Mouse (Mus musculus) small intestine, adult 2 months (tissue): ENCODE measurements around the gene Adam15. TPM values are rescaled to one million over a fixed set of nuclear protein-coding genes. Genes with fewer than 3 reads are reported as not detected.

Source experiments
- H3K27ac ChIP-seq: fragments of 200-500 bp; 2 replicates; pipeline ENCODE4 v1.5.1; 2012; ENCODE audit warnings: low read depth, low read length, control low read depth, inconsistent platforms; ENCODE audit not compliant: insufficient read depth
- H3K27me3 ChIP-seq: fragments of 200-500 bp; 2 replicates; pipeline ENCODE4 v1.6.1; 2012; ENCODE audit warnings: mild to moderate bottlenecking, moderate library complexity, low read length, inconsistent platforms; ENCODE audit not compliant: control insufficient read depth, insufficient read depth
- H3K36me3 ChIP-seq: fragments of 200-500 bp; 2 replicates; pipeline ENCODE4 v1.6.1; 2012; ENCODE audit warnings: mild to moderate bottlenecking, low read length, control low read depth, inconsistent platforms; ENCODE audit not compliant: control insufficient read depth, insufficient read depth
- H3K4me1 ChIP-seq: fragments of 200-500 bp; 2 replicates; pipeline ENCODE4 v1.6.1; 2012; ENCODE audit warnings: low read length, inconsistent platforms, mixed read lengths; ENCODE audit not compliant: control insufficient read depth, insufficient read depth, insufficient read length
- H3K4me3 ChIP-seq: fragments of 200-500 bp; 2 replicates; pipeline ENCODE4 v1.5.1; 2012; ENCODE audit warnings: low read depth, mild to moderate bottlenecking, control low read depth, inconsistent platforms, low read length, moderate library complexity
- CTCF ChIP-seq: fragments of 200-500 bp; IDR thresholded peaks from 2 replicates; pipeline ENCODE4 v1.5.1; 2012; ENCODE audit warnings: low read depth, mild to moderate bottlenecking, control low read depth, inconsistent platforms, low read length, moderate library complexity, mixed read lengths; ENCODE audit not compliant: insufficient replicate concordance, insufficient read length; ENCODE audit errors: extremely low read depth
- POLR2A ChIP-seq: fragments of 200-500 bp; IDR thresholded peaks from 2 replicates; pipeline ENCODE4 v1.6.1; 2012; ENCODE audit warnings: low read depth, mild to moderate bottlenecking, control low read depth, inconsistent platforms, low read length, moderate library complexity
- WGBS: fragments of 180-500 bp; shearing (Covaris S2); methylation state at CpG from one replicate; pipeline ENCODE4 v1.1.7; 2018; 5-methylcytosine and 5-hydroxymethylcytosine counted together
- polyA plus RNA-seq: library from polyadenylated mRNA; depleted of rRNA; stranded (reverse); fragments of >200 nt; gene quantifications from 2 replicates; pipeline ENCODE4 v1.2.3, GENCODE M21; 2012

The Adam15 gene
- polyA plus RNA-seq, 1 experiment = 70.7 TPM

GRCm38 (mm10) chr3:89393605-89394004, 43.8 kb upstream of the Adam15 start:
- WGBS = under 1% methylated on average over 15 of the region's 15 CpGs
- Histone ChIP-seq H3K27ac (peak overlapping the region; percentile 98), H3K4me3 (peak overlapping the region; percentile 82), H3K36me3 (peaks cover 7% of the 10 kb centered on the region; the same call in 1 of the 2 replicates), H3K4me1 (peaks cover 11% of the 10 kb centered on the region), H3K27me3 (no peaks in the 10 kb centered on the region)
- TF ChIP-seq CTCF (no peak), POLR2A (peak; percentile 97)

- TF ChIP-seq CTCF = no peak
- TF ChIP-seq POLR2A = no peak
- H3K27ac ChIP-seq = peak overlapping the region; percentile 99
- no peaks in the 10 kb centered on the region for H3K27me3 ChIP-seq
- WGBS = under 1% methylated on average over 20 of the region's 24 CpGs
- H3K36me3 ChIP-seq = peaks cover 9% of the 10 kb centered on the region; the same call in 1 of the 2 replicates
- H3K4me1 ChIP-seq = peaks cover 14% of the 10 kb centered on the region
- peak overlapping the region; percentile 86 for H3K4me3 ChIP-seq
These were observed 43.1 kb upstream of the Adam15 start for GRCm38 (mm10) chr3:89392871-89393311.

GRCm38 (mm10) chr3:89391663-89392511, 42.1 kb upstream of the Adam15 start:
- Histone ChIP-seq H3K4me3 (peak overlapping the region; percentile 86), H3K36me3 (peaks cover 11% of the 10 kb centered on the region; the same call in 1 of the 2 replicates), H3K27me3 (no peaks in the 10 kb centered on the region), H3K27ac (peak overlapping the region; percentile 99), H3K4me1 (peaks cover 18% of the 10 kb centered on the region)
- no peak for TF ChIP-seq CTCF
- 0 out of 2 replicates have a peak, but pooled peaks have one; percentile 4 for TF ChIP-seq POLR2A
- WGBS = 1% methylated on average over 55 of the region's 56 CpGs

GRCm38 (mm10) chr3:89390699-89391662, 41.2 kb upstream of the Adam15 start:
- Histone ChIP-seq H3K36me3 (peaks cover 20% of the 10 kb centered on the region), H3K27ac (peak overlapping the region; percentile 98), H3K4me3 (peak overlapping the region; percentile 86), H3K27me3 (no peaks in the 10 kb centered on the region), H3K4me1 (peaks cover 27% of the 10 kb centered on the region)
- TF ChIP-seq CTCF (no peak), POLR2A (no peak)
- WGBS = 6% methylated on average over 19 of the region's 19 CpGs

- H3K27ac ChIP-seq = peak overlapping the region; percentile 98
- no peaks in the 10 kb centered on the region for H3K27me3 ChIP-seq
- peaks cover 35% of the 10 kb centered on the region for H3K4me1 ChIP-seq
- TF ChIP-seq CTCF = no peak
- TF ChIP-seq POLR2A = no peak
- WGBS = 2% methylated on average over 5 of the region's 5 CpGs
- peak overlapping the region; percentile 86 for H3K4me3 ChIP-seq
- H3K36me3 ChIP-seq = peaks cover 26% of the 10 kb centered on the region
These were observed 40.3 kb upstream of the Adam15 start for GRCm38 (mm10) chr3:89390111-89390515.

GRCm38 (mm10) chr3:89388901-89389740, 39.3 kb upstream of the Adam15 start:
- 24% methylated on average over 5 of the region's 6 CpGs for WGBS
- no peak for TF ChIP-seq CTCF
- TF ChIP-seq POLR2A = no peak
- Histone ChIP-seq H3K4me1 (peaks cover 44% of the 10 kb centered on the region), H3K4me3 (peak overlapping the region; percentile 86), H3K27ac (peak overlapping the region; percentile 98), H3K36me3 (peaks cover 35% of the 10 kb centered on the region), H3K27me3 (no peaks in the 10 kb centered on the region)
